Mouse (Mus musculus): ENCODE measurements around the gene Agtpbp1.

DNA sequence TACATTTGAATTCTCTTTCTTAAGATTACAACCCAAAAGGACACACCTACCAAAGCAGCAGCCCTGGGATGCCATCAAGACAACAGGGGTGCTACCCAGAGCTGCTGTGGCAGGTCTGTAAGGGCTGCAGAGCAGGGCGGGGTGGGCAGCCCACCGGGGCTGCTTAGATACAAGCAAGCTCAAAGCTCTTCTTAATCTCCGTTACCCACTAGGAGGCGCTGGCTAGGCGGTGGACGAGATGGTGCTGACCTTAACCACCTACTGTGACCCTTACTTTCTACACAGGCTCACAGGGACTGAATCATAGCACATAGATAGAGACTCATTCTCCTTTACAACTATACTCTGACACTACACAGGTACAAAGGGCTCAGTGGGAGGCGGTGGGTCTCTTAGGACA lies 70.0 kb downstream of the Agtpbp1 start:
- TF ChIP-seq CTCF (IDR thresholded peaks at IDR 0.05 in 2 of 3, conservative IDR thresholded peaks at IDR 0.05 in 1 of 3; ENCODE audit: control insufficient read depth in 1 of 3, insufficient read depth in 1 of 3, low read depth in 2 of 3, low read length in 3 of 3, poor library complexity in 1 of 3, severe bottlenecking in 1 of 3): peak; percentile 52 to 69 (median 56)
- TF ChIP-seq HCFC1 (IDR thresholded peaks at IDR 0.05; ENCODE audit: low read depth, low read length): no peak
- TF ChIP-seq MEF2A (IDR thresholded peaks at IDR 0.05; ENCODE audit: extremely low read depth, insufficient replicate concordance, low read depth, low read length, poor library complexity, severe bottlenecking): no peak
- TF ChIP-seq POLR2AphosphoS5 (IDR thresholded peaks at IDR 0.05; ENCODE audit: borderline replicate concordance, low read depth, low read length): no peak
- TF ChIP-seq SMC3 (IDR thresholded peaks at IDR 0.05; ENCODE audit: low read depth, low read length): peak; percentile 51
- no peak for TF ChIP-seq POLR2A (IDR thresholded peaks at IDR 0.05; ENCODE audit: control insufficient read depth in 1 of 2, insufficient read depth in 1 of 2, low read depth in 1 of 2, low read length in 2 of 2, poor library complexity in 1 of 2)
